Mouse (Mus musculus): Measurements from ENCODE around the gene Sox2. TPM values are rescaled to one million over a fixed set of nuclear protein-coding genes. Genes with fewer than 3 reads are reported as not detected.
A peak's percentile ranks its signal among the peaks of the same experiment; 100 is the strongest.

The Sox2 gene
- polyA plus RNA-seq, 1 experiment from 2014 or later = 16.8 TPM

GRCm38 (mm10) chr3:34654781-34655180 is 4.6 kb downstream of the Sox2 start:
- no peaks in the 10 kb centered on the region for H3K36me3 ChIP-seq (ENCODE audit: control insufficient read depth, insufficient read depth, low read length)
- ATAC-seq (ENCODE audit: low FRiP score, low TSS enrichment) (no peak), DNase-seq (peak; percentile 71)
- peak overlapping the region; percentile 89 for H3K27ac ChIP-seq (replicated peaks; ENCODE audit: low read depth, low read length)
- no peaks in the 10 kb centered on the region for H3K9me3 ChIP-seq (ENCODE audit: control insufficient read depth, low read length)
- peaks cover 12% of the 10 kb centered on the region; the same call in 1 of the 2 replicates for H3K4me1 ChIP-seq (ENCODE audit: control insufficient read depth, insufficient read depth, low read length)
- 7% methylated on average over 6 of the region's 6 CpGs for WGBS
- peak overlapping the region; percentile 64 for H3K9ac ChIP-seq (replicated peaks; ENCODE audit: low read length)
- H3K27me3 ChIP-seq (ENCODE audit: control insufficient read depth, insufficient read depth, low read length) = peaks cover 16% of the 10 kb centered on the region
- peak overlapping the region; percentile 44 for H3K4me3 ChIP-seq (replicated peaks; ENCODE audit: low read depth, low read length)
- H3K4me2 ChIP-seq (ENCODE audit: low read length) = peak overlapping the region; percentile 83

- Histone ChIP-seq H3K36me3 (ENCODE audit: control insufficient read depth, insufficient read depth, low read length) (no peaks in the 10 kb centered on the region), H3K4me2 (ENCODE audit: low read length) (peak overlapping the region; percentile 83), H3K27ac (replicated peaks; ENCODE audit: low read depth, low read length) (peak overlapping the region; percentile 89), H3K9me3 (ENCODE audit: control insufficient read depth, low read length) (no peaks in the 10 kb centered on the region), H3K27me3 (ENCODE audit: control insufficient read depth, insufficient read depth, low read length) (peaks cover 19% of the 10 kb centered on the region), H3K4me3 (replicated peaks; ENCODE audit: low read depth, low read length) (peak overlapping the region; percentile 44), H3K4me1 (ENCODE audit: control insufficient read depth, insufficient read depth, low read length) (peaks cover 15% of the 10 kb centered on the region; the same call in 1 of the 2 replicates), H3K9ac (replicated peaks; ENCODE audit: low read length) (peak overlapping the region; percentile 64)
- peak; percentile 46 for DNase-seq
- no peak for ATAC-seq (ENCODE audit: low FRiP score, low TSS enrichment)
- WGBS = 8% methylated on average over 11 of the region's 11 CpGs
Observed at GRCm38 (mm10) chr3:34655311-34656075, 5.3 kb downstream of the Sox2 start.

- peak overlapping the region; percentile 64 for H3K9ac ChIP-seq (replicated peaks; ENCODE audit: low read length)
- WGBS = 6% methylated on average over 3 of the region's 3 CpGs
- peak overlapping the region; percentile 83 for H3K4me2 ChIP-seq (ENCODE audit: low read length)
- peaks cover 15% of the 10 kb centered on the region; the same call in 1 of the 2 replicates for H3K4me1 ChIP-seq (ENCODE audit: control insufficient read depth, insufficient read depth, low read length)
- no peaks in the 10 kb centered on the region for H3K9me3 ChIP-seq (ENCODE audit: control insufficient read depth, low read length)
- H3K4me3 ChIP-seq (replicated peaks; ENCODE audit: low read depth, low read length) = peak overlapping the region; percentile 44
- DNase-seq (peak; percentile 50), ATAC-seq (ENCODE audit: low FRiP score, low TSS enrichment) (no peak)
- H3K27me3 ChIP-seq (ENCODE audit: control insufficient read depth, insufficient read depth, low read length) = peaks cover 16% of the 10 kb centered on the region
- peak overlapping the region; percentile 89 for H3K27ac ChIP-seq (replicated peaks; ENCODE audit: low read depth, low read length)
- H3K36me3 ChIP-seq (ENCODE audit: control insufficient read depth, insufficient read depth, low read length) = no peaks in the 10 kb centered on the region
Observed at GRCm38 (mm10) chr3:34656153-34656552, 5.9 kb downstream of the Sox2 start.

GRCm38 (mm10) chr3:34656813-34657700 is 6.9 kb downstream of the Sox2 start:
- H3K9me3 ChIP-seq (ENCODE audit: control insufficient read depth, low read length) = no peaks in the 10 kb centered on the region
- H3K4me1 ChIP-seq (ENCODE audit: control insufficient read depth, insufficient read depth, low read length) = peaks cover 15% of the 10 kb centered on the region; the same call in 1 of the 2 replicates
- 7% methylated on average over 23 of the region's 23 CpGs for WGBS
- H3K27me3 ChIP-seq (ENCODE audit: control insufficient read depth, insufficient read depth, low read length) = peaks cover 14% of the 10 kb centered on the region
- peak; percentile 1; the same call in 1 of the 2 replicates for ATAC-seq (ENCODE audit: low FRiP score, low TSS enrichment)
- H3K4me3 ChIP-seq (replicated peaks; ENCODE audit: low read depth, low read length) = peak overlapping the region; percentile 44
- H3K27ac ChIP-seq (replicated peaks; ENCODE audit: low read depth, low read length) = peak overlapping the region; percentile 89
- H3K4me2 ChIP-seq (ENCODE audit: low read length) = peak overlapping the region; percentile 83
- peak overlapping the region; percentile 64 for H3K9ac ChIP-seq (replicated peaks; ENCODE audit: low read length)
- no peaks in the 10 kb centered on the region for H3K36me3 ChIP-seq (ENCODE audit: control insufficient read depth, insufficient read depth, low read length)
- DNase-seq = peak; percentile 49

- peaks cover 15% of the 10 kb centered on the region; the same call in 1 of the 2 replicates for H3K4me1 ChIP-seq (ENCODE audit: control insufficient read depth, insufficient read depth, low read length)
- peak overlapping the region; percentile 89 for H3K27ac ChIP-seq (replicated peaks; ENCODE audit: low read depth, low read length)
- DNase-seq = no peak
- peaks cover 14% of the 10 kb centered on the region for H3K27me3 ChIP-seq (ENCODE audit: control insufficient read depth, insufficient read depth, low read length)
- H3K9ac ChIP-seq (replicated peaks; ENCODE audit: low read length) = peak overlapping the region; percentile 64
- no peaks in the 10 kb centered on the region for H3K9me3 ChIP-seq (ENCODE audit: control insufficient read depth, low read length)
- peak overlapping the region; percentile 83 for H3K4me2 ChIP-seq (ENCODE audit: low read length)
- peak overlapping the region; percentile 44 for H3K4me3 ChIP-seq (replicated peaks; ENCODE audit: low read depth, low read length)
- ATAC-seq (ENCODE audit: low FRiP score, low TSS enrichment) = no peak
- no peaks in the 10 kb centered on the region for H3K36me3 ChIP-seq (ENCODE audit: control insufficient read depth, insufficient read depth, low read length)
- WGBS = 21% methylated on average over 2 of the region's 2 CpGs
Observed at GRCm38 (mm10) chr3:34657701-34658090, 7.5 kb downstream of the Sox2 start.

- WGBS = 35% methylated on average over 7 of the region's 7 CpGs
- no peak for DNase-seq
Observed at GRCm38 (mm10) chr3:34658241-34658965, 8.2 kb downstream of the Sox2 start.

GRCm38 (mm10) chr3:34658966-34659535 is 8.8 kb downstream of the Sox2 start:
- Histone ChIP-seq H3K36me3 (ENCODE audit: control insufficient read depth, insufficient read depth, low read length) (no peaks in the 10 kb centered on the region), H3K4me3 (replicated peaks; ENCODE audit: low read depth, low read length) (peak overlapping the region; percentile 44; the same call in 1 of the 2 replicates), H3K4me2 (ENCODE audit: low read length) (peak overlapping the region; percentile 83), H3K27me3 (ENCODE audit: control insufficient read depth, insufficient read depth, low read length) (peaks cover 14% of the 10 kb centered on the region), H3K9me3 (ENCODE audit: control insufficient read depth, low read length) (no peaks in the 10 kb centered on the region), H3K4me1 (ENCODE audit: control insufficient read depth, insufficient read depth, low read length) (peaks cover 27% of the 10 kb centered on the region), H3K9ac (replicated peaks; ENCODE audit: low read length) (peak overlapping the region; percentile 34; the same call in 1 of the 2 replicates), H3K27ac (replicated peaks; ENCODE audit: low read depth, low read length) (peak overlapping the region; percentile 89)
- 32% methylated on average over 8 of the region's 8 CpGs for WGBS
- DNase-seq (peak; percentile 40), ATAC-seq (ENCODE audit: low FRiP score, low TSS enrichment) (no peak)

More at GRCm38 (mm10) chr3:34658241-34658965, 8.2 kb downstream of the Sox2 start:
- ATAC-seq (ENCODE audit: low FRiP score, low TSS enrichment) = no peak
- Histone ChIP-seq H3K9me3 (ENCODE audit: control insufficient read depth, low read length) (no peaks in the 10 kb centered on the region), H3K4me2 (ENCODE audit: low read length) (peak overlapping the region; percentile 83), H3K36me3 (ENCODE audit: control insufficient read depth, insufficient read depth, low read length) (no peaks in the 10 kb centered on the region), H3K27me3 (ENCODE audit: control insufficient read depth, insufficient read depth, low read length) (peaks cover 14% of the 10 kb centered on the region), H3K27ac (replicated peaks; ENCODE audit: low read depth, low read length) (peak overlapping the region; percentile 89), H3K4me3 (replicated peaks; ENCODE audit: low read depth, low read length) (peak overlapping the region; percentile 44), H3K9ac (replicated peaks; ENCODE audit: low read length) (peak overlapping the region; percentile 64; the same call in 1 of the 2 replicates), H3K4me1 (ENCODE audit: control insufficient read depth, insufficient read depth, low read length) (peaks cover 21% of the 10 kb centered on the region; the same call in 1 of the 2 replicates)
